Mouse (Mus musculus): ENCODE data around the gene Keap1. TPM values are rescaled to one million over a fixed set of nuclear protein-coding genes. Genes with fewer than 3 reads are reported as not detected.

Gene Keap1
- polyA plus RNA-seq, 1 experiment = 49.2 TPM

Other genes starting within 250 kb of the Keap1 start
- gene Mrpl4, start 236.6 kb downstream of the Keap1 start, polyA plus RNA-seq (2012; rRNA removed) = 97.6 and 106 TPM in 2 replicates
- 13.1 and 15.2 TPM in 2 replicates for gene Icam1, start 223.4 kb downstream of the Keap1 start, polyA plus RNA-seq (2012; rRNA removed)
- gene Icam4, start 210.0 kb downstream of the Keap1 start, polyA plus RNA-seq (2012; rRNA removed) = 0.19 and 0.38 TPM in 2 replicates
- gene Icam5, start 207.3 kb downstream of the Keap1 start, polyA plus RNA-seq (2012; rRNA removed) = 0.14 and 0.16 TPM in 2 replicates
- 0.21 and 1.7 TPM in 2 replicates for gene Zglp1, start 172.3 kb downstream of the Keap1 start, polyA plus RNA-seq (2012; rRNA removed)
- 0.38 and 0.60 TPM in 2 replicates for gene Gm49373, start 166.3 kb downstream of the Keap1 start, polyA plus RNA-seq (2012; rRNA removed)
- gene Fdx1l, start 165.7 kb downstream of the Keap1 start, polyA plus RNA-seq (2012; rRNA removed) = 36.7 and 37.6 TPM in 2 replicates
- 3.1 and 3.6 TPM in 2 replicates for gene Gm38431, start 147.4 kb downstream of the Keap1 start, polyA plus RNA-seq (2012; rRNA removed)
- gene Raver1, start 147.4 kb downstream of the Keap1 start, polyA plus RNA-seq (2012; rRNA removed) = 62.4 and 99.9 TPM in 2 replicates
- 22.6 and 32.3 TPM in 2 replicates for gene Tyk2, start 108.1 kb downstream of the Keap1 start, polyA plus RNA-seq (2012; rRNA removed)
- 45.8 and 46.1 TPM in 2 replicates for gene Cdc37, start 89.4 kb downstream of the Keap1 start, polyA plus RNA-seq (2012; rRNA removed)
- gene Pde4a, start 73.6 kb downstream of the Keap1 start, polyA plus RNA-seq (2012; rRNA removed) = 2.8 and 3.9 TPM in 2 replicates
- gene S1pr5, start 9.1 kb upstream of the Keap1 start, polyA plus RNA-seq (2012; rRNA removed) = not detected in 2 replicates
- 93.2 and 106 TPM in 2 replicates for gene Atg4d, start 25.9 kb upstream of the Keap1 start, polyA plus RNA-seq (2012; rRNA removed)
- 21.1 and 22.0 TPM in 2 replicates for gene Kri1, start 48.6 kb upstream of the Keap1 start, polyA plus RNA-seq (2012; rRNA removed)
- 23.6 and 28.9 TPM in 2 replicates for gene Cdkn2d, start 52.0 kb upstream of the Keap1 start, polyA plus RNA-seq (2012; rRNA removed)
- 95.6 and 122 TPM in 2 replicates for gene Ap1m2, start 73.0 kb upstream of the Keap1 start, polyA plus RNA-seq (2012; rRNA removed)
- gene Slc44a2, start 81.3 kb upstream of the Keap1 start, polyA plus RNA-seq (2012; rRNA removed) = 17.5 and 24.1 TPM in 2 replicates
- 31.1 and 33.9 TPM in 2 replicates for gene Ilf3, start 128.5 kb upstream of the Keap1 start, polyA plus RNA-seq (2012; rRNA removed)
- gene Qtrt1, start 172.5 kb upstream of the Keap1 start, polyA plus RNA-seq (2012; rRNA removed) = 35.5 and 42.5 TPM in 2 replicates
- gene Dnm2, start 185.5 kb upstream of the Keap1 start, polyA plus RNA-seq (2012; rRNA removed) = 161 and 217 TPM in 2 replicates